Mouse (Mus musculus) testis, adult 2 months (tissue): Measurements from ENCODE around the gene Pbx4.

Experiments used
- CTCF ChIP-seq: fragments of 200-500 bp; IDR thresholded peaks from 2 replicates; pipeline ENCODE4 v1.5.1; 2012; ENCODE audit warnings: low read depth, mild to moderate bottlenecking, inconsistent platforms, low read length, moderate library complexity; ENCODE audit not compliant: control insufficient read depth, insufficient read depth, insufficient replicate concordance
- POLR2A ChIP-seq: fragments of 200-500 bp; IDR thresholded peaks from 2 replicates; pipeline ENCODE4 v1.6.1; 2012; ENCODE audit warnings: low read depth, mild to moderate bottlenecking, inconsistent platforms, low read length, moderate library complexity; ENCODE audit not compliant: control insufficient read depth

DNA sequence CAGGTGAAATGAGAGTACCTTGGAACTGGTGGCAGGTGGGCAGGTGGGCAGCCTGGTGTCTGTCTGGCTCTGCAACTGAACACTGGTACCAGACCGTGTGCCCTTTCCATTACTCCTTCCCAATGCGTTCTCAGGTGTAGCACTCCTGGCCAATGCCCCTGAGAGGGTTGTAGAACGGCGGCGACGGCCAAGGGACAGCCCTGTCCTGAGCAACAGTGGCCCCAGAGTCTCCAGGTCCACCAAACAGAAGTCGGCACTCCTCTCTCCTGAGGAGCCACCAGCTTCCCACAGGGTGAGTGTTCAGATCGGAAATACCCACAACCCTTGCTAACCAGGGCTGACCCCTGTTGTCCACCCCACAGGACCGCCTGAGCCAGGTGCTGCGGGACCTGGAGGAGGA lies 27.2 kb upstream of the Pbx4 start:
- TF ChIP-seq CTCF (no peak), POLR2A (no peak)
